Mouse (Mus musculus) neural tube, embryonic 15.5 days (tissue): ENCODE data around the gene Bmp6. TPM values are rescaled to one million over a fixed set of nuclear protein-coding genes. Genes with fewer than 3 reads are reported as not detected.

Experiments used
- ATAC-seq: fragments of 200-750 bp; cut with Nextera tagmentation; 2 replicates; pipeline ENCODE4 v1.8.0; 2017; ENCODE audit warnings: mild to moderate bottlenecking, moderate TSS enrichment, moderate library complexity; ENCODE audit not compliant: low FRiP score
- H3K27ac ChIP-seq: fragments of 300-500 bp; sonication (generic); replicated peaks from 2 replicates; pipeline ENCODE4 v1.5.1; 2015; ENCODE audit warnings: mild to moderate bottlenecking, inconsistent platforms
- H3K27me3 ChIP-seq: fragments of 300-500 bp; sonication (generic); replicated peaks from 2 replicates; pipeline ENCODE4 v1.6.1; 2015; ENCODE audit warnings: inconsistent platforms
- H3K36me3 ChIP-seq: fragments of 300-500 bp; sonication (generic); 2 replicates; pipeline ENCODE4 v1.6.1; 2015; ENCODE audit warnings: inconsistent platforms
- H3K4me1 ChIP-seq: fragments of 300-500 bp; sonication (generic); 2 replicates; pipeline ENCODE4 v1.6.1; 2015; ENCODE audit warnings: inconsistent platforms
- H3K4me2 ChIP-seq: fragments of 300-500 bp; sonication (generic); 2 replicates; pipeline ENCODE4 v1.6.1; 2015; ENCODE audit warnings: inconsistent platforms, mild to moderate bottlenecking, moderate library complexity
- H3K4me3 ChIP-seq: fragments of 300-500 bp; sonication (generic); replicated peaks from 2 replicates; pipeline ENCODE4 v1.5.1; 2015; ENCODE audit warnings: mild to moderate bottlenecking, inconsistent platforms
- H3K9ac ChIP-seq: fragments of 300-500 bp; sonication (generic); replicated peaks from 2 replicates; pipeline ENCODE4 v1.6.1; 2015; ENCODE audit warnings: mild to moderate bottlenecking, inconsistent platforms
- H3K9me3 ChIP-seq: fragments of 300-500 bp; sonication (generic); replicated peaks from 2 replicates; pipeline ENCODE4 v1.6.1; 2016; ENCODE audit warnings: inconsistent platforms
- WGBS: fragments of 180-500 bp; shearing (Covaris S2); methylation state at CpG from one replicate; pipeline ENCODE4 v1.1.7; 2015; ENCODE audit warnings: mixed read lengths; 5-methylcytosine and 5-hydroxymethylcytosine counted together
- polyA plus RNA-seq: library from polyadenylated mRNA; unstranded; fragments of >200 nt; fragmentation: Nextera tagmentation; extraction: Ambion mirVana; gene quantifications from 2 replicates; pipeline ENCODE4 v1.2.1, GENCODE M21; 2015

Bmp6 gene
- polyA plus RNA-seq, 1 experiment from 2014 or later = 3.1 TPM

DNA sequence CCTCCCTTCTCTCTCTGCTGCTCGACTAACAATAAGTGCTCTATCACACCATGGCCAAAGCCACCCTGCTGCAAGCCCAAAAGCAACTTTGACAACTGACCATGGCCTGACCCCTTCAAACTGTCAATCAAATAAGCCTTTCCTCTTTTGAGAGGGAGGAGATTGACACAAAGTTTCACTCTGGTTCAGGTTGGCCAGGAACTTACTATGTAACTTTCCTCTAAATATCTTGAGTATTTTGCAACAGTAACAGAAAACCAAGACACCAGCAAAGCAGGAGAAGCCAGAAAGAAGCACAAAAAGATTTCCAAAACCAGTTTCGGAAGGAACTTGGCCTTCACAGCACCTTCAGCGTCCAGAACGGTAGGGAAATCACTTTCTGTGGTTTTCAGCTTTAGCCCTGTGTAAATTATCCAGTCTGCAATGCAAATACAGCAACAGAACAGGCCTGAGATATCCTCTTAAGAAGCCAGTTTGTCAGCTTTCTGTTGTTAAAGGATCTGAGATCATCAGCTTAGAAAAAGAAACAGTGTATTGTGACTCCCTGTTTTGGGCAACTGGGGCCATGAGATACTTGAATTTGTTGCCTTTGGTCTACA lies 177.2 kb downstream of the Bmp6 start:
- Histone ChIP-seq H3K4me3 (no peak overlapping the region), H3K9me3 (no peaks in the 10 kb centered on the region), H3K9ac (no peak overlapping the region), H3K4me1 (peaks cover 15% of the 10 kb centered on the region), H3K27ac (no peak overlapping the region), H3K4me2 (no peak overlapping the region), H3K27me3 (no peaks in the 10 kb centered on the region), H3K36me3 (peaks cover 53% of the 10 kb centered on the region)
- no peak for ATAC-seq
- WGBS = 79% methylated on average over 4 of the region's 4 CpGs

GRCm38 (mm10) chr13:38523231-38523630 lies 178.3 kb downstream of the Bmp6 start:
- peaks cover 20% of the 10 kb centered on the region for H3K4me1 ChIP-seq
- no peak overlapping the region for H3K4me2 ChIP-seq
- no peak overlapping the region for H3K4me3 ChIP-seq
- ATAC-seq = no peak
- no peak overlapping the region for H3K9ac ChIP-seq
- no peaks in the 10 kb centered on the region for H3K27me3 ChIP-seq
- H3K36me3 ChIP-seq = peaks cover 42% of the 10 kb centered on the region
- no peak overlapping the region for H3K27ac ChIP-seq
- 93% methylated on average over 11 of the region's 11 CpGs for WGBS
- no peaks in the 10 kb centered on the region for H3K9me3 ChIP-seq

DNA sequence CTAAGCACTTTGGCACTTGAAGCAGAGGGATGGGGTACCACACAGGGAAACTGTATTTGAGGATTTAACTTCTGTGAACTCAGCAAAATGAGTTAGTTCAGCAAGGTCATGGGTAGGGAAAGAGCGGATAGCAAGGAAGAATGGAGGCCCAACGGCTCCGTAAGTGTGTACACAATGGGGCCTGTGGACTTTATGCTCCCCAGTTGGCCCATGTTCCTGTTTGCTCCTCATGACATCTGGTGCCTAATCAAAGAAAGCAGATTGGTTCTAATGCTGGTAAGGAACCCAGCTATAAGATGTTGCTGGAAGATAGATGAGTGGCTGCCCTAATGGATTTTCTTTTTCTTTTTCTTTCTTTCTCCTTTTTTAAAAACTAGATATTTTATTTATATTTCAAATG lies 180.4 kb downstream of the Bmp6 start:
- Histone ChIP-seq H3K36me3 (peaks cover 23% of the 10 kb centered on the region), H3K9me3 (no peaks in the 10 kb centered on the region), H3K9ac (no peak overlapping the region), H3K4me2 (no peak overlapping the region), H3K4me3 (no peak overlapping the region), H3K27ac (no peak overlapping the region), H3K4me1 (peaks cover 27% of the 10 kb centered on the region), H3K27me3 (no peaks in the 10 kb centered on the region)
- WGBS = 72% methylated on average over 3 of the region's 3 CpGs
- ATAC-seq = no peak

DNA sequence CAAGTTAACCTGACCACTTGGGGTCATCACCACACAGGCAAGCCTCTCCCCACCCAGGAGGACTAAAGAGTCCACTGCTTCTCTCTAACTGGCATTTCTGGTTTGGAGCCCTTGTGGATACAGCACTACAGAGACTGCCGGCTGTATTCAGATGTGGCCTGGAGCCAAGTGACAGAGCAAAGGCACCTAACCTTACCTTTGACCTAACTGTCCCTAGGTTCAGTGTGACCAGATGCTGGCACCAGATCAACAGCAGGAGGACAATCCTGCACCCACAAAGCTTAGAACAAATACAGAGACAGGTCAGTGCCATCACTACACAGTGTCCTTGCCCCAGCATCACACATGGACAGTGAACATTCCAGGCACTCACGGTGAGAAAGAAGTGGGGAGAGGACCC lies 181.2 kb downstream of the Bmp6 start:
- no peak overlapping the region for H3K9ac ChIP-seq

GRCm38 (mm10) chr13:38527041-38527796 lies 182.3 kb downstream of the Bmp6 start:
- peaks cover 27% of the 10 kb centered on the region for H3K4me1 ChIP-seq
- peak; percentile 60 for ATAC-seq
- peaks cover 11% of the 10 kb centered on the region for H3K36me3 ChIP-seq
- peak overlapping the region; percentile 69 for H3K4me3 ChIP-seq
- H3K27ac ChIP-seq = peak overlapping the region; percentile 84
- H3K4me2 ChIP-seq = peak overlapping the region; percentile 76
- H3K9me3 ChIP-seq = no peaks in the 10 kb centered on the region
- no peaks in the 10 kb centered on the region for H3K27me3 ChIP-seq
- peak overlapping the region; percentile 73 for H3K9ac ChIP-seq
- WGBS = 4% methylated on average over 15 of the region's 15 CpGs

More for the DNA sequence above, 181.2 kb downstream of the Bmp6 start:
- no peak overlapping the region for H3K27ac ChIP-seq
- no peak for ATAC-seq
- peak overlapping the region; percentile 69; the same call in 1 of the 2 replicates for H3K4me3 ChIP-seq
- H3K4me2 ChIP-seq = peak overlapping the region; percentile 76
- 82% methylated on average over 2 of the region's 2 CpGs for WGBS
- H3K27me3 ChIP-seq = no peaks in the 10 kb centered on the region
- peaks cover 27% of the 10 kb centered on the region for H3K4me1 ChIP-seq
- no peaks in the 10 kb centered on the region for H3K9me3 ChIP-seq
- peaks cover 18% of the 10 kb centered on the region for H3K36me3 ChIP-seq

DNA sequence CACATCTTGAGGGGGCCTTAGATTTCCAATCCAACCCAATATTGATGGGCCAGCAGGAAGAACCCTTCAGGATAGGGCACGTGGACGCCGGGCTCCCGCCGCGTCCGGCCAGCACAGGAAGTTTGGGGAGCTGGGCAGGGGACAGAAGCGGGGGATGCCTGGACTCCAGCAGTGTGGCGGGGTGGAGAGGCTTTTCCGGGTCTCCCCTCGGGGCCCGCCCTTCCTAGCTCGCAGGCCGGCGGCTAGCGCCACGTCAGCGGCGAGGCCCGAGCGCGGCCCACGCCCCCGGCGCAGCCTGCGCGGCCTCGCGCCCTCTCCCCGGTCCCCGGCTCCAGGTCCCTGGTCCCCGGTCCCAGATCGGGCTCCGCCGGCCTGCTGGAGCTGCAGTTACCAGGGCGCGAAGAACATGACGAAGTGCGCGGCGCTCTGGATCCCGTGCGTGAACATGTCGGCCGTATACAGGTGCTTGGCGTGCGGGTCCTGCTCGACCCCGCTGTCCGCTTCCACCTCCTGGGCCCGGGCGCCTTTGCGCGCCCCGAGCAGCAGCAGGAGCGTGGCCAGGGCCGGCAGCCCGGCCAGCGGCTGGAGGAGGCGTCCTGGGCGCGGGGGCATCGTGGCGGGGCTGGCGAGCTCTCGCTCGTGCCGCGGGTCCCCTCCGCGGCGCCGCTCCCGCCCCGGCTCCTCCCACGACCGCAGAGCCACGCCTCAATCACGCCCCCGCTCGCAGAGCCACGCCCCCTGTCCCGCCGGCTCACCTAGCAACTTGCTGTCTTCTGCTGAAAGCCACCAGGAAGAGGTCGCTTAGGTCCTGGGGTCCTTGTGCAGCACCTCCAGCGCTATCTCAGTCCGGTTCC lies 183.1 kb downstream of the Bmp6 start:
- H3K4me2 ChIP-seq = peak overlapping the region; percentile 76
- peak; percentile 92 for ATAC-seq
- peak overlapping the region; percentile 84 for H3K27ac ChIP-seq
- H3K4me1 ChIP-seq = peaks cover 27% of the 10 kb centered on the region
- no peaks in the 10 kb centered on the region for H3K27me3 ChIP-seq
- H3K9me3 ChIP-seq = no peaks in the 10 kb centered on the region
- H3K36me3 ChIP-seq = peaks cover 3% of the 10 kb centered on the region; the same call in 1 of the 2 replicates
- H3K4me3 ChIP-seq = peak overlapping the region; percentile 69
- peak overlapping the region; percentile 73 for H3K9ac ChIP-seq
- under 1% methylated on average over 86 of the region's 87 CpGs for WGBS

GRCm38 (mm10) chr13:38528687-38529294 lies 183.9 kb downstream of the Bmp6 start, which contains the start of gene Txndc5:
Gene Txndc5 (minus strand): TSS chr13:38528824.
- no peaks in the 10 kb centered on the region for H3K9me3 ChIP-seq
- H3K4me2 ChIP-seq = peak within 1 kb of the TSS; percentile 76
- ATAC-seq = no peak
- peak within 1 kb of the TSS; percentile 69 for H3K4me3 ChIP-seq
- H3K27me3 ChIP-seq = no peaks in the 10 kb centered on the region
- H3K4me1 ChIP-seq = peaks cover 27% of the 10 kb centered on the region
- peak within 1 kb of the TSS; percentile 73 for H3K9ac ChIP-seq
- 56% methylated on average over 9 of the region's 9 CpGs for WGBS
- H3K36me3 ChIP-seq = no peaks in the 10 kb centered on the region
- peak within 1 kb of the TSS; percentile 84 for H3K27ac ChIP-seq

DNA sequence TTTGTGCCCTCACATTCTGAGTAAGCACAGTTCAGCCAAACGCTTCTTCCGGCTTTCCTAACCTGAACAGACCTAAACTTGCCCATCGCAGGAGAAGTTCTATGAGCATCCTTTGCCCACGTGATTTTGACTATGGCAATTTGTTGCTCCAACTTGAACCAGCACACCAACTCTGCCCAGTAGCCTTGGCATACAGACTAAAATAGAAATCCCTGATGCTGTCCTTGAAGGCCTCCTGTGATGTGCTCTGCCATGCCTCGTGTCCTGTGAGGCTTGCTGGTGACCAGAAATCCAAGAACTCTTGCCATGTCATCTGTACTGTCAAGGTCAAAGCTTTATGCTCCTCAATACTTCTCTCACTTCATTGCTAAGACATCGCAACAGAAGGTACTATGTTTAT lies 184.7 kb downstream of the Bmp6 start:
- Histone ChIP-seq H3K4me3 (no peak overlapping the region), H3K27ac (no peak overlapping the region), H3K4me2 (no peak overlapping the region), H3K27me3 (no peaks in the 10 kb centered on the region), H3K9me3 (no peaks in the 10 kb centered on the region), H3K36me3 (no peaks in the 10 kb centered on the region), H3K9ac (no peak overlapping the region), H3K4me1 (peaks cover 27% of the 10 kb centered on the region)
- WGBS = 94% methylated on average over 6 of the region's 6 CpGs
- no peak for ATAC-seq

DNA sequence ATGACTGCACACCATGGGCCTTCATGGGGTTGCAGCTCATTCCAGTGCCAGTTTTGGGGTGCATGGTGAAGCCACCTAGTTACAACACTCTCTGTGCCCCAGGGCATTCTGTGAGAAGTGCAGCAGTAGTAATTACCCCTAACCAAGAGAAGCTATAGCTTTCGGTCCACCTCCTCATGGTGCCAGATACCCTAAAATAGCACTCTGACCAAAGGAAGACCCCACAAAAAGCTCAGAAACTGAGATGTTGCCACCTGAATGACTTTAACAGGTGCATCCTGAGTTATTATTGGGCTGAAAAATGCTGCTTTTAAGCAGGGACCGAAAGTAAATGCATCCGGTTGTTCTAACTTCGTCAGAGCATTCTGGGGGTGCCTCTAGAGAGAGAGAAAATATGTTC lies 186.6 kb downstream of the Bmp6 start:
- Histone ChIP-seq H3K4me3 (no peak overlapping the region), H3K9me3 (no peaks in the 10 kb centered on the region), H3K27me3 (no peaks in the 10 kb centered on the region), H3K4me2 (no peak overlapping the region), H3K36me3 (no peaks in the 10 kb centered on the region), H3K4me1 (peaks cover 18% of the 10 kb centered on the region), H3K9ac (no peak overlapping the region), H3K27ac (no peak overlapping the region)
- ATAC-seq = no peak
- WGBS = 92% methylated on average over 4 of the region's 4 CpGs

- no peak overlapping the region for H3K4me3 ChIP-seq
- no peak overlapping the region for H3K9ac ChIP-seq
- H3K4me1 ChIP-seq = peaks cover 5% of the 10 kb centered on the region
- H3K27me3 ChIP-seq = no peaks in the 10 kb centered on the region
- H3K27ac ChIP-seq = no peak overlapping the region
- no peak overlapping the region for H3K4me2 ChIP-seq
- no peaks in the 10 kb centered on the region for H3K9me3 ChIP-seq
- WGBS = 87% methylated on average over 10 of the region's 10 CpGs
- H3K36me3 ChIP-seq = no peaks in the 10 kb centered on the region
- ATAC-seq = no peak
Measured at GRCm38 (mm10) chr13:38533461-38533860, 188.6 kb downstream of the Bmp6 start.

- Histone ChIP-seq H3K4me3 (no peak overlapping the region), H3K4me1 (no peaks in the 10 kb centered on the region; the same call in 1 of the 2 replicates), H3K9ac (no peak overlapping the region), H3K36me3 (no peaks in the 10 kb centered on the region), H3K27ac (no peak overlapping the region), H3K9me3 (no peaks in the 10 kb centered on the region), H3K27me3 (no peaks in the 10 kb centered on the region), H3K4me2 (no peak overlapping the region)
- no peak for ATAC-seq
- WGBS = 65% methylated on average over 6 of the region's 6 CpGs
Measured at GRCm38 (mm10) chr13:38534016-38534415, 189.1 kb downstream of the Bmp6 start.
